Mouse (Mus musculus) liver, embryonic 11.5 days (tissue): ENCODE data around the gene Rab11fip5. TPM values are rescaled to one million over a fixed set of nuclear protein-coding genes. Genes with fewer than 3 reads are reported as not detected.

Source experiments
- ATAC-seq: fragments of 200-750 bp; cut with Nextera tagmentation; replicated peaks from 2 replicates; pipeline ENCODE4 v1.8.0; 2017; ENCODE audit warnings: moderate number of reproducible peaks, mild to moderate bottlenecking, moderate TSS enrichment, moderate library complexity; ENCODE audit not compliant: low FRiP score
- DNase-seq: peaks from one replicate; pipeline ENCODE4 v3.0.0-alpha.2; 2017; ENCODE audit warnings: low spot score
- H3K27ac ChIP-seq: fragments of 300-500 bp; sonication (generic); 2 replicates; pipeline ENCODE4 v1.5.1; 2014; ENCODE audit warnings: mild to moderate bottlenecking, low read depth, low read length, control low read depth
- H3K27me3 ChIP-seq: fragments of 300-500 bp; sonication (generic); replicated peaks from 2 replicates; pipeline ENCODE4 v1.6.1; 2014; ENCODE audit warnings: low read length, mixed read lengths; ENCODE audit not compliant: control insufficient read depth, insufficient read depth
- H3K36me3 ChIP-seq: fragments of 300-500 bp; sonication (generic); 2 replicates; pipeline ENCODE4 v1.6.1; 2014; ENCODE audit warnings: mild to moderate bottlenecking, low read length, moderate library complexity, mixed read lengths; ENCODE audit not compliant: control insufficient read depth, insufficient read depth
- H3K4me1 ChIP-seq: fragments of 300-500 bp; sonication (generic); replicated peaks from 2 replicates; pipeline ENCODE4 v1.6.1; 2014; ENCODE audit warnings: low read length, mixed read lengths; ENCODE audit not compliant: control insufficient read depth, insufficient read depth
- H3K4me2 ChIP-seq: fragments of 300-500 bp; sonication (generic); 2 replicates; pipeline ENCODE4 v1.6.1; 2014; ENCODE audit warnings: mild to moderate bottlenecking, control low read depth, moderate library complexity
- H3K4me3 ChIP-seq: fragments of 300-500 bp; sonication (generic); 2 replicates; pipeline ENCODE4 v1.5.1; 2014; ENCODE audit warnings: low read depth, low read length, control low read depth
- H3K9ac ChIP-seq: fragments of 300-500 bp; sonication (generic); 2 replicates; pipeline ENCODE4 v1.6.1; 2014; ENCODE audit warnings: low read depth, low read length, control low read depth
- H3K9me3 ChIP-seq: fragments of 300-500 bp; sonication (generic); 2 replicates; pipeline ENCODE4 v1.6.1; 2016; ENCODE audit warnings: low read length, inconsistent platforms, mixed read lengths; ENCODE audit not compliant: control insufficient read depth
- WGBS: fragments of 180-500 bp; shearing (Covaris S2); extraction: QIAGEN DNeasy Blood & Tissue Kit; methylation state at CpG from one replicate; pipeline ENCODE4 v1.1.7; 2014; 5-methylcytosine and 5-hydroxymethylcytosine counted together
- polyA plus RNA-seq: library from polyadenylated mRNA; unstranded; fragments of >200 nt; fragmentation: Nextera tagmentation; extraction: Ambion mirVana; gene quantifications from 2 replicates; pipeline ENCODE4 v1.2.1, GENCODE M21; 2014

The Rab11fip5 gene
- polyA plus RNA-seq, 1 experiment from 2014 or later = 1.0 TPM

DNA sequence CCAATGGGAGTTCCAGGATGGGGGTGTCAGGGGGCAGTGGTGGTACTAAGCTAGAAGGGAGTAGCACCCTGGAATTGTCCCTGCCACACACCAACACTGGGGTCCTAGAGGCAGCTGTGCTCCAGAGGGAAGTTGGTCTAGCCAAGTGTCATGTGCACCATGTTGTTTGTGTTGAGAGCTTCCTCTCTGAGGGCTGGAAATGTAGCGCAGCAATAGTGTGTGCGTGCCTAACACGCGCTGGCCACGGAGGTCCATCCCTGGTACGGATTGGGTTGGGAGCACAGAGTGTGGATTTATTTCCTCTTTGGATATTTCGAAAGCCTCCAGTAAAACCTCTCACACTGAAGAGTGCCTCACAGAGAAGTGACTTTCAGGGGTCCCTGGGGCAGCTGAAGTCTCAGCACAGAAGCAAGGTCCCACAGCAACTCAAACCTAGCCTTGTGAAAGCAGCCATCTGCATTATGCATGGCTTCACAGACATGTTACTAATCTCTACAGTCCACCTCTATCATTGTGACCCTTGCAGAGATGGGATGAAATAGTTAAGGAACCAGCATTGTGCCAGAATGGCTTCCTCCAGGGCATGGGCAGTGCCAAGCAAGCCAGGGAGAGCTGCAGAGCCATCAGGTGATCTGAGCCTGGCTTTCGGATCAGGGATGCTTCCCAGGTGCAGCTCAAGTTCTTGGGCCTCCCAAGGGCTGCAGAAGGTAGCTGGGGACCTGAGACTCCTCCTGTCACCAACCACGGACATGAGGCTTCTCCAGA, 3.6 kb downstream of the Rab11fip5 start:
- Histone ChIP-seq H3K27me3 (peaks cover 2% of the 10 kb centered on the region; the same call in 1 of the 2 replicates), H3K9me3 (no peaks in the 10 kb centered on the region), H3K36me3 (no peaks in the 10 kb centered on the region), H3K4me2 (no peak overlapping the region), H3K27ac (no peak overlapping the region), H3K4me3 (no peak overlapping the region), H3K4me1 (0 out of 2 replicates have a peak, but pooled peaks cover 7% of the 10 kb centered on the region), H3K9ac (no peak overlapping the region)
- WGBS = 90% methylated on average over 9 of the region's 9 CpGs
- ATAC-seq (no peak), DNase-seq (no peak)

DNA sequence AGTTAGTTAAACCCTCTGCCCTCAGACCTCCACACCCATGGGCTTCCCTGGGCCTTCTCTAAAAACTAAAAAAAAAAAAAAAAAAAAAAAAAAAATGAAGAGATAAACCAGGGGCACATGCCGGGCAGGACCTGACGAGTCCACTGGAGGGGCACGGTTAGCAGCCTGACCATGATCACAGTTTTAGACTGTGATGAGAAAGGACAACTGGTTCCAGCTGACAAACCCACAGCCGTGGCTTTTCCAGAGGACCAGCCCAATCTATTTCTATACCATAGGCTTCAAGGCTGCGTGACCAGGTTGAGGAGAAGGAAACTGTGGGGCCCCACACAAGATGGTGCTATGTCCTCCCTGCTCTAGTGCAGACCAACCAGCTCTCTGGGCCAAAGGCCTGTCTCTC, 4.4 kb downstream of the Rab11fip5 start:
- no peak overlapping the region for H3K9ac ChIP-seq
- ATAC-seq = no peak
- H3K27ac ChIP-seq = no peak overlapping the region
- H3K4me2 ChIP-seq = no peak overlapping the region
- WGBS = 83% methylated on average over 5 of the region's 5 CpGs
- no peaks in the 10 kb centered on the region for H3K9me3 ChIP-seq
- no peaks in the 10 kb centered on the region for H3K36me3 ChIP-seq
- peaks cover 2% of the 10 kb centered on the region; the same call in 1 of the 2 replicates for H3K27me3 ChIP-seq
- H3K4me3 ChIP-seq = no peak overlapping the region
- 0 out of 2 replicates have a peak, but pooled peaks cover 7% of the 10 kb centered on the region for H3K4me1 ChIP-seq
- DNase-seq = no peak

DNA sequence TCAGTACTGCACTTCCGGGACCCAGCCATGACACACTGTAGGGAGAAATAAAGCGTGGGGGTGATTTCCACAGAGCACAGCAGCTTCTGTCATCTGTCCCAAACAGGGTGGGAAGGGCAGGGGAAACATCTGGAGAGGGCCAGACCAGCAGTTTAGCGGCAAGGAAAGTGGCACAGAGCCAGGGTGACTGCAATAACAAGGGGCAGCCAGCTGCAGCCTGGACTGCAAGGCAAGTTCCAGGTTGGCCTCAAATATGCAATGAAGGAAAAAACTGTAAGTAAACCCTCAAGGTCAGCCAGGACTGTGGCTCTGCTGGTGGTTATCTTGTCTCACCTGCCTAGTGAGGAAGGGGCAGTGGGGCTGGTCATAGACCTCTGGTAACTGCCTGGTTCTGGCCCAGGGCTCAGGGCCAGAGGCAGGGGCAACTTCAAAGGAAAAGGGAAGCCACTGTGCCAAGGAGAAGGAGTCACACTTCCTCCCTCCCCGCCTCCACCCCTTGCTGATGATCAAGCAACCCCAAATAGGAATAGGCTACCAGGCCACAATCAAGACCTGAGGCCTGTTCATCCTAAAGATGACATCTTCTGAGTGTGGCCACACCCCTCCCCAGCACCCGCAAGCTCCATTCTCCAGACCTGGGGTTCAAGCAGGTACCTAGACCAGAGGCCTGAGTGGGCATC, 5.1 kb downstream of the Rab11fip5 start:
- Histone ChIP-seq H3K27me3 (peaks cover 2% of the 10 kb centered on the region; the same call in 1 of the 2 replicates), H3K4me3 (no peak overlapping the region), H3K9ac (no peak overlapping the region), H3K27ac (no peak overlapping the region), H3K9me3 (no peaks in the 10 kb centered on the region), H3K4me1 (0 out of 2 replicates have a peak, but pooled peaks cover 7% of the 10 kb centered on the region), H3K4me2 (no peak overlapping the region), H3K36me3 (no peaks in the 10 kb centered on the region)
- DNase-seq = no peak
- ATAC-seq = no peak
- WGBS = 77% methylated on average over 5 of the region's 5 CpGs

DNA sequence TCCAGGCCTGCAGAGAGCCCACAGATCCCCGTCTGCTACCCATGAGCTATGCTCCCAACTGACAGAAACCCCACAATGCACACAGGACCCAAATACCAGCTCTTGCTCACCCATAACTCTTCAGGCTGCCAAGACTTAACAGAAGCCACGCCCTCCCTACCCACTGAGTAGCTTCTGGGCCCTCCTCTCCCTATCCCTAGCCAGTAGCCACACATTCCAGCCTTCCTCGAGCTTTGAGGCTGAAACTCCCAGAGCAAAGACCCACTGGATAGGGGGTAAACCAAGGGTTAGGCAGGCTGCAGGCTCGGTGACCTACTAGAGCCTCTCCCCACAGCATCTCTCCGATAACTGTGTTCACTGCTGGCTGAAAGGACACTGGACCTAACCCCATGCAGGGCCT, 5.7 kb downstream of the Rab11fip5 start:
- no peak overlapping the region for H3K4me3 ChIP-seq
- no peak overlapping the region for H3K9ac ChIP-seq
- DNase-seq = no peak
- 65% methylated on average over 5 of the region's 5 CpGs for WGBS
- peaks cover 2% of the 10 kb centered on the region; the same call in 1 of the 2 replicates for H3K27me3 ChIP-seq
- no peak overlapping the region for H3K27ac ChIP-seq
- H3K4me2 ChIP-seq = no peak overlapping the region
- no peak for ATAC-seq
- no peaks in the 10 kb centered on the region for H3K9me3 ChIP-seq
- H3K36me3 ChIP-seq = no peaks in the 10 kb centered on the region
- 0 out of 2 replicates have a peak, but pooled peaks cover 7% of the 10 kb centered on the region for H3K4me1 ChIP-seq

DNA sequence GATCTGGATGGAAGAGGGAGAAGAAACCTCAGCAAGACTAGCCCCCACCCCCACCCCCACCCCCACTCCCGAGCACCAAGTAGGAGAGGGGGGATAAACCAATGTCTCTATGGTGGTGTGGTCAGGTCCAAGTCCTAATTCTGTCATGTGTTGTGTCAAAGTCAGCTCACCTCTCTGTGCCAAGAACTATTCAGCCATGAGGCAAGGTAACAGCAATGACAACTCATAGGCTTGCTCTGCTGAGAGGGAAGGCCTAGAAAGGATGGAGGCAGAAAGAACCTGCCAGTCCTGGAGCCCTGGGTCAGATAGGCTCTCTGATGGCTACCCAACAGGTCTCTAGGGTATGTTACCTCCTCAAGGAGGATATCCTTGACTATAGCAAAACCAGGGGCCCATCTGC, 6.3 kb downstream of the Rab11fip5 start:
- no peaks in the 10 kb centered on the region for H3K36me3 ChIP-seq
- no peak overlapping the region for H3K4me2 ChIP-seq
- H3K9me3 ChIP-seq = no peaks in the 10 kb centered on the region
- peaks cover 2% of the 10 kb centered on the region; the same call in 1 of the 2 replicates for H3K27me3 ChIP-seq
- ATAC-seq (no peak), DNase-seq (no peak)
- 94% methylated on average over 1 of the region's 1 CpGs for WGBS
- H3K27ac ChIP-seq = no peak overlapping the region
- 0 out of 2 replicates have a peak, but pooled peaks cover 7% of the 10 kb centered on the region for H3K4me1 ChIP-seq
- no peak overlapping the region for H3K9ac ChIP-seq
- H3K4me3 ChIP-seq = no peak overlapping the region

DNA sequence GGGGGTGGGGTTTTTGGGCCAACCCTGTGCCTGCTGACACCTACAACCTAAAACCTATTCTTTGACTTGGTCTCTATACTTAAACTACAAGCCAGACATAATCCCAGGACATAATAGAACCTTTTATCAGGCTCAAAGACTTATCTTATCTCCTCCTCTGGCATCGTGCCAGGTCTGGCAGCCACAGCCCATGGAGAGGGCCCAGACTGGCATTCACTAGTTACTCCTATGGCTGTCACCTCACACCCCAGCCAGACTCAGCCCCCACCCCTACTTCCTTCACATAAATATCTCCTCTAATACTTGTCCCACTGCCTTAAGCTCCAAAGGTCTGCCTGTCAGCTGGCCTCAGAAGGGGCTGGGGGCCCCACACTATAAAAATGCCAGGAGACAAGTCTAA, 8.0 kb downstream of the Rab11fip5 start:
- WGBS = 12% methylated on average over 1 of the region's 1 CpGs
- Histone ChIP-seq H3K4me1 (0 out of 2 replicates have a peak, but pooled peaks cover 7% of the 10 kb centered on the region), H3K9me3 (no peaks in the 10 kb centered on the region), H3K4me3 (no peak overlapping the region), H3K4me2 (no peak overlapping the region), H3K36me3 (no peaks in the 10 kb centered on the region), H3K27me3 (0 out of 2 replicates have a peak, but pooled peaks cover 2% of the 10 kb centered on the region), H3K9ac (no peak overlapping the region), H3K27ac (no peak overlapping the region)
- ATAC-seq (no peak), DNase-seq (no peak)

DNA sequence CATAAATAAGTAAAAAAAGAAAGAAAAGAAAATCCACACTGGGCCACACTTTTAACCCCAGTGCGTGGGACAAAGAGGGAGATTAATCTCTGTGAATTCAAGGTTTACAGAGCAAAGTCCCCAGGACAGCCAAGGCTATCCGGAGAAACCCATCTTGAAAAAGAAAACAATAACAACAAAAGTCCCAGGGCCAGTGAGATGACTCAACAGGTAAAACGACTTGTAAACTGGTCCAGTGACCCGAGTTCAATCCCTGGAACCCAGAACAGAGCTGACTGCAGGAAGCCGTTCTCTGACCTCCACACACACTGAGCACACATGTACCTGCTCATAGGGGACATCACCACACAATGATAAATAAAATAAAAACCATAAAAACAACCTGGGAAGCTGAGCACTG, 10.0 kb downstream of the Rab11fip5 start:
- Histone ChIP-seq H3K36me3 (no peaks in the 10 kb centered on the region), H3K27ac (no peak overlapping the region), H3K4me1 (0 out of 2 replicates have a peak, but pooled peaks cover 7% of the 10 kb centered on the region), H3K9ac (no peak overlapping the region), H3K4me2 (no peak overlapping the region), H3K4me3 (no peak overlapping the region), H3K9me3 (no peaks in the 10 kb centered on the region), H3K27me3 (no peaks in the 10 kb centered on the region)
- 69% methylated on average over 5 of the region's 5 CpGs for WGBS
- ATAC-seq (no peak), DNase-seq (no peak)

DNA sequence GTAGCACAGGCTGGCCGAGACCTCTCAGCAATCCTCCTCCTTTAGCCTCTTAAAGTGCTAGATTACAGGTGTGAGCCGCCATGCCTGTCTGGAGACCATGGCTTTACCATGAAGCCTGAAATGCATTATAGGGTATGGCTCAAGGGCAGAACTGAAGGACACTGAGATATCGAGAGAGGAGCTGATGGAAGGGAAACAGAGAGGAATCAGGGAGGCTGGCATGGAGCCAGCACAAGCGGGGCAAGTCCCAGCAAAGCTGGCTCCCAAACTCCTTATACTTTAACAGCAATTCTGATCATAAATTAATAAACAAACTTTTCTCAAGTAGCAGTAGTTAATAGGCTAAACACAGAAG, 10.6 kb downstream of the Rab11fip5 start:
- WGBS = 78% methylated on average over 4 of the region's 4 CpGs
- no peak for DNase-seq
- Histone ChIP-seq H3K4me3 (no peak overlapping the region), H3K27ac (no peak overlapping the region), H3K9me3 (no peaks in the 10 kb centered on the region), H3K36me3 (no peaks in the 10 kb centered on the region), H3K27me3 (no peaks in the 10 kb centered on the region), H3K4me1 (0 out of 2 replicates have a peak, but pooled peaks cover 5% of the 10 kb centered on the region), H3K9ac (no peak overlapping the region), H3K4me2 (no peak overlapping the region)
- ATAC-seq = no peak
